Mouse (Mus musculus) bone marrow macrophage, adult 2 months (primary cell): ENCODE measurements around the gene Tap1.

Experiments used
- CTCF ChIP-seq: IDR thresholded peaks from 2 replicates; pipeline ENCODE4 v1.5.1; 2012; ENCODE audit warnings: low read depth, mild to moderate bottlenecking, low read length, moderate library complexity
- POLR2A ChIP-seq: IDR thresholded peaks from 2 replicates; pipeline ENCODE4 v1.6.1; 2012; ENCODE audit warnings: mild to moderate bottlenecking, low read depth, low read length, borderline replicate concordance

DNA sequence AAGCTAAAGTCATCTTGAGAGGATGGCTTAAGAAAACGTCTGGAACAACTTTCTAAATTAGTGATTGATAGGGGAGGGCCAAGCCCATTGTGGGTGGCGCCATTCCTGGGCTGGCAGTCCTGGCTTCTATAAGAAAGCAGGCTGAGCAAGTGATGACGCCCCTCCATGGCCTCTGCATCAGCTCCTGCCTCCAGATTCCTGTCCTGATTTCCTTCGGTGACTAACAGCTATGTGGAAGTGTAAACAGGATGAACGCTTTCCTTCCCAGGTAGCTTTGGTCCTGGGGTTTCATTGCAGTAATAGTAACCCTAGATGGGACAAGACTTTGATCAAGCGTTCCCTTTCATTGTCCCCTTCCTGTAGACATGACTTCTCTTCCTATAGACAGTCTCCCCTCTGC, 8.3 kb upstream of the Tap1 start:
- no peak for TF ChIP-seq CTCF
- no peak for TF ChIP-seq POLR2A
